Mouse (Mus musculus) intestine, embryonic 16.5 days (tissue): ENCODE results near the gene Nudcd3. TPM values are rescaled to one million over a fixed set of nuclear protein-coding genes. Genes with fewer than 3 reads are reported as not detected.

ENCODE experiments used
- ATAC-seq: fragments of 200-750 bp; cut with Nextera tagmentation; 2 replicates; pipeline ENCODE4 v1.8.0; 2017; ENCODE audit warnings: moderate TSS enrichment, moderate library complexity
- H3K27ac ChIP-seq: fragments of 300-500 bp; sonication (generic); 2 replicates; pipeline ENCODE4 v1.5.1; 2014; ENCODE audit warnings: mild to moderate bottlenecking, low read length
- H3K27me3 ChIP-seq: fragments of 300-500 bp; sonication (generic); replicated peaks from 2 replicates; pipeline ENCODE4 v1.6.1; 2014; ENCODE audit warnings: low read length, control low read depth, mixed read lengths; ENCODE audit not compliant: control insufficient read depth, insufficient read depth
- H3K36me3 ChIP-seq: fragments of 300-500 bp; sonication (generic); 2 replicates; pipeline ENCODE4 v1.6.1; 2014; ENCODE audit warnings: low read length, control low read depth; ENCODE audit not compliant: control insufficient read depth, insufficient read depth
- H3K4me1 ChIP-seq: fragments of 300-500 bp; sonication (generic); 2 replicates; pipeline ENCODE4 v1.6.1; 2014; ENCODE audit warnings: low read length, control low read depth, mixed read lengths; ENCODE audit not compliant: control insufficient read depth, insufficient read depth
- H3K4me2 ChIP-seq: fragments of 300-500 bp; sonication (generic); 2 replicates; pipeline ENCODE4 v1.6.1; 2014; ENCODE audit warnings: low read depth, low read length, control low read depth
- H3K4me3 ChIP-seq: fragments of 300-500 bp; sonication (generic); 2 replicates; pipeline ENCODE4 v1.5.1; 2014; ENCODE audit warnings: mild to moderate bottlenecking, low read length
- H3K9ac ChIP-seq: fragments of 300-500 bp; sonication (generic); 2 replicates; pipeline ENCODE4 v1.6.1; 2014; ENCODE audit warnings: low read depth, low read length
- H3K9me3 ChIP-seq: fragments of 300-500 bp; sonication (generic); 2 replicates; pipeline ENCODE4 v1.6.1; 2016; ENCODE audit warnings: low read length, control low read depth; ENCODE audit not compliant: control insufficient read depth
- WGBS: fragments of 180-500 bp; shearing (Covaris S2); extraction: QIAGEN DNeasy Blood & Tissue Kit; methylation state at CpG from one replicate; pipeline ENCODE4 v1.1.7; 2014; 5-methylcytosine and 5-hydroxymethylcytosine counted together
- polyA plus RNA-seq: library from polyadenylated mRNA; unstranded; fragments of >200 nt; fragmentation: Nextera tagmentation; extraction: Ambion mirVana; gene quantifications from 2 replicates; pipeline ENCODE4 v1.2.1, GENCODE M21; 2015

The Nudcd3 gene
- polyA plus RNA-seq = 28.4 and 33.3 TPM in 2 replicates

DNA sequence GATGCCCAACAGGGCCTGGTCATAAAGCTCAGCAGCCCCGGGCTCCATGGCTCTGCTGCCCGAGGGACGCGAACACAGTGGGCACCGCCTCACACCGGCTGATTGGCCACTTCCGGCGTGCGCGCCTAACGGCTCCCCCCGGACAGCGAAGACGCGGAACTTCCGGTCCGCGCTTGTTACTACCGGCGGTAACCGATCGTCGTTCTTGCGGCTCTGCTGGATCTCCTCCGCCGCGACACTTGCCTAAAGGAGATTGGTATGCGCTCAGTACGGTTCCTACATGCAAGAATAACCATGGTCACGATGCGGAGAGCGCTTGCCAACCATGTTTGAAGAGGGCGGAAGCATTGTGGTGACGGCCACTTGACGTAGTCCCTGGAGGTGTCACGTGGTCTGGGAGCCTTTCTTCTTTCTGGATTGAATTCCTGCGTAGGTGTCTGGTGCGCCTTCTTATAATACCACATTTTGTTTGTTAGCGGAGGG is at the start of gene Nudcd3:
TSS of gene Nudcd3 (minus strand) at position 329 of the 483 bp plus-strand sequence.
- Histone ChIP-seq H3K27ac (peak within 1 kb of the TSS; percentile 95), H3K9ac (peak within 1 kb of the TSS; percentile 89), H3K4me2 (peak within 1 kb of the TSS; percentile 85), H3K9me3 (no peaks in the 10 kb centered on the region), H3K4me3 (peak within 1 kb of the TSS; percentile 79), H3K4me1 (peaks cover 9% of the 10 kb centered on the region), H3K36me3 (no peaks in the 10 kb centered on the region), H3K27me3 (no peaks in the 10 kb centered on the region)
- peak; percentile 98 for ATAC-seq
- WGBS = under 1% methylated on average over 39 of the region's 39 CpGs

DNA sequence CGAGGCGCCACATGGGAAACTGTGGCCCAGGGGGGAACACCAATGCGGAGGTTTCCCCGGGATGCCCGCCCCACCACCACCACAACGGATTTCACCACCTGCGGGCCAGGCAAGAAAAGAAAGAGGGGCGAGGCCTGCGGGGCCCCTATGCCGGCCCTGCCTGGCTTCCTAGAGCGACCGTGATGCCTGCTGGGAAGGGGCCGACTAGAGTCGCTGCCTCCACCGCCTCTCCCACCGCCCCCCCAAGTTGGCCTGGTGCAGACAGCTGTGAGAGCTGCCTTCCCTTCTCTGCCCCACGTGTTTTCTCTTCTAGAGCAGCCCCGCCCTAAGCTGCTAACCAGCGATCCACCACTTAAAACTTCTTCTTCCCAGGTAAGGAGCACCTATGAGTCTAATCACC is 44.5 kb upstream of the Nudcd3 start:
- WGBS = 55% methylated on average over 19 of the region's 19 CpGs
- Histone ChIP-seq H3K27me3 (no peaks in the 10 kb centered on the region), H3K36me3 (no peaks in the 10 kb centered on the region), H3K4me2 (no peak overlapping the region), H3K9ac (no peak overlapping the region), H3K4me3 (no peak overlapping the region), H3K9me3 (no peaks in the 10 kb centered on the region), H3K27ac (no peak overlapping the region), H3K4me1 (no peaks in the 10 kb centered on the region)
- no peak for ATAC-seq

DNA sequence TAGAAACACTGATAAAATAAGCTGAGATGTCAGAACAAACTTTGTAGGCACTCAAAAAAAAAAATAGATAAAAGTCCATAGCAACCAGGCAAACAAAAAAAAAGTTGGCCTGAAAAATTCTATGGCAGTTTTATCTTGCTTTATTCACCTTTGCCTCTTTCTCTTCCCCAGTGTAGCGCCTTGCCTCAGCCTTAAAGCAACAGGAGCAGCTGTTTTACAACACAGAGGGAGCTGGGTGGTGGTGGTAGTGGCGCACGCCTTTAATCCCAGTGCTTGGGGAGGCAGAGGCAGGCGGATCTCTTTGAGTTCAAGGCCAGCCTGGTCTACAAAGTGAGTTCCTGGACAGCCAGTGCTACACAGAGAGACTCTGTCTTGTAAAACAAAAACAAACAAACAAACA is 32.8 kb upstream of the Nudcd3 start:
- Histone ChIP-seq H3K36me3 (no peaks in the 10 kb centered on the region), H3K4me1 (no peaks in the 10 kb centered on the region; the same call in 1 of the 2 replicates), H3K4me3 (no peak overlapping the region), H3K9ac (no peak overlapping the region), H3K27me3 (no peaks in the 10 kb centered on the region), H3K9me3 (peaks cover 5% of the 10 kb centered on the region; the same call in 1 of the 2 replicates), H3K4me2 (no peak overlapping the region), H3K27ac (no peak overlapping the region)
- WGBS = 79% methylated on average over 4 of the region's 4 CpGs
- 0 out of 2 replicates have a peak, but pooled peaks have one; percentile 32 for ATAC-seq

DNA sequence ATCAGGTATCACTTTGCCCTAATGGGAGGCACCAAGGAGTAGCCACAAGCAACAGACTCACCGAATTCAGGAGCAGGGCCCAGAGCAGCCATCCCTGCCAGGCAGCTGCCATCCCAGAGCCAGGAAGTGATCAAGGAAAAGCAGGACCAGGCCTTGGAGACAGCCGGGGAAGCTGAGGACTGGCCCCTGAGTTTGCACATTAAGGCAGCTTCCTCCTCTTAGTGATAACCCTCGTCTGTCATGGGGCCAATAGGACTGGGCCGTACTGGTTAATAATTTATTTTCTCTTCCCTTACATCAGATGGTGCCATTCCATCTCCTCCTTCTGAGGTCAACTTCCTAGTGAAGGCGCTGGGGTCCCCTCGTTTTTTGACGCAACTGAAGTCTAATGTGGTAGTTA is 29.8 kb upstream of the Nudcd3 start, which contains the start of gene Npc1l1:
TSS of gene Npc1l1 (minus strand) at position 132 of the 400 bp plus-strand sequence.
- Histone ChIP-seq H3K9me3 (peaks cover 2% of the 10 kb centered on the region; the same call in 1 of the 2 replicates), H3K4me1 (no peaks in the 10 kb centered on the region; the same call in 1 of the 2 replicates), H3K36me3 (no peaks in the 10 kb centered on the region), H3K9ac (peak within 1 kb of the TSS; percentile 12), H3K4me3 (peak within 1 kb of the TSS; percentile 36), H3K27ac (peak within 1 kb of the TSS; percentile 62; the same call in 1 of the 2 replicates), H3K27me3 (no peaks in the 10 kb centered on the region; the same call in 1 of the 2 replicates), H3K4me2 (peak within 1 kb of the TSS; percentile 39)
- ATAC-seq = peak; percentile 83
- WGBS = 60% methylated on average over 7 of the region's 7 CpGs

DNA sequence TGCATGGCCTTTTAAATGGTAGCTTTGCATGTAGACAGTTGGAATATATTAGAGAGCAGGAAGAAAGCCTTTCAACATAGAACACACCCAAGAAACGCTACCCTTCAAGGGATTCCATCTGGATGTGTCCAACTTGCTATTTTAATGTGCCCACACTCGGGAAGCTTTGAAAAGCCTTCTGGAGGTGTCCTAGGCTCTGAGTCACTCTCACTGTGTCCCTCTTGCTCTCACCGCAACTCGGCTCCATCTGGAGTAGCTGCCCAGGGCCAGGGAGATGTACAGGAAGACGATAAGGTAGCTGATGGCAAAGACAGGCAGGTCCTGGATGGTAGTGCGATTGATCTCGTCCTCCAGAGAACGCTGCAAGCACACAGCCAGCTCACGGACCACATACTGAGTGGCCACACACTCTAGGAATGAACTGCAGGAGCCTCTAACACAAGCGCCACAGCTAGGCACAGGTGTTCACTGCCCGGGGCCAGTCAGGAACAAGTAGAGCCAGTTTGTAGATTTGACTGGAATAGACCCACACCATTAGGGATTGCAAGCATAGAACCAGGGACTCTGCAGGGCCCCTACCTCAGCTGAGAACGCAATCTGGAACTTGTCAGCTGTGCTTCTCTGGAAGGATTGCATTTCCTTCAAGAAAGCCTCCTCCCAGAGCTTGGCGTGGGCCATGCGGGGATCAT is 24.5 kb upstream of the Nudcd3 start:
- no peak overlapping the region for H3K4me2 ChIP-seq
- H3K27me3 ChIP-seq = no peaks in the 10 kb centered on the region; the same call in 1 of the 2 replicates
- no peaks in the 10 kb centered on the region for H3K4me1 ChIP-seq
- ATAC-seq = no peak
- H3K27ac ChIP-seq = no peak overlapping the region
- 76% methylated on average over 14 of the region's 14 CpGs for WGBS
- no peaks in the 10 kb centered on the region for H3K36me3 ChIP-seq
- no peak overlapping the region for H3K4me3 ChIP-seq
- H3K9me3 ChIP-seq = no peaks in the 10 kb centered on the region
- H3K9ac ChIP-seq = no peak overlapping the region

DNA sequence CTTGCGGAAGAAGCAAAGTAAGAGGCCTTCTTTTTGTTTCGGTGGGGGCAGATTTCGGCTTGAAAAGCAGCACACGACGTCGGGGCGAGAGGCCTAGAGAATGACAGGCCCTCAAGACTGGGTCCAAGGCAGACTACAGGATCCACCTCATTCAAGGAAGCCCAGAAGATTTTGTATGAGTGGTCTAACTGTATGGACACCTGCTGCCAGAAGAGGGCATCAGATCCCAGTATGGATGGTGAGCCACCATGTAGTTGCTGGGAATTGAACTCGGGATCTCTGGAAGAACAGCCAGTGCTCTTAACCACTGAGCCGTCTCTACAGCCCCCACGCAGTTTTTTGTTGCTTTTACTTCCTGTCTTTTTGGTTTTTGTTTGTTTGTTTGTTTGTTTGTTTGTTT is 22.0 kb upstream of the Nudcd3 start:
- H3K4me2 ChIP-seq = no peak overlapping the region
- ATAC-seq = no peak
- H3K4me1 ChIP-seq = no peaks in the 10 kb centered on the region
- 94% methylated on average over 10 of the region's 10 CpGs for WGBS
- no peak overlapping the region for H3K9ac ChIP-seq
- no peaks in the 10 kb centered on the region for H3K36me3 ChIP-seq
- H3K27ac ChIP-seq = no peak overlapping the region
- H3K9me3 ChIP-seq = no peaks in the 10 kb centered on the region
- no peaks in the 10 kb centered on the region; the same call in 1 of the 2 replicates for H3K27me3 ChIP-seq
- no peak overlapping the region for H3K4me3 ChIP-seq

DNA sequence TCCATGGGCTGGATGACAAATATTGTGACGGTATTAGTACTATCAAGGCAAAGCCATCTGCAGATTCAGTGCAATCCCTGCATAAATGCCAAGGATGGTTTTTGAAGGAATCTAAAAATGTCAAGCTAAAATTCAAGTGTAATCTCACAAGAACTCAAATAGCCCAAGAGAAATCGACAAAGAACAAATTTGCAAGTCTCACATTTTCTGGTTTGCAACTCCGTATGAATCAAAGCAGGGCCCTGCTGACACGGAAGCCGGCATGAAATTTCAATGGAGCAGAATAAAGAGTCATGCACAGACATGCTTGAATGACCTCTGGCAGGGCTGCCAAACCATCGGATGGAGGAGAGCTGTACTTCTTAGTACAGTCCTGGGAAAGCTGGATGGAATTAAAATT is 19.8 kb upstream of the Nudcd3 start:
- H3K4me1 ChIP-seq = no peaks in the 10 kb centered on the region
- no peaks in the 10 kb centered on the region for H3K36me3 ChIP-seq
- H3K4me3 ChIP-seq = no peak overlapping the region
- no peaks in the 10 kb centered on the region for H3K27me3 ChIP-seq
- H3K9me3 ChIP-seq = no peaks in the 10 kb centered on the region
- no peak overlapping the region for H3K9ac ChIP-seq
- 89% methylated on average over 6 of the region's 6 CpGs for WGBS
- H3K27ac ChIP-seq = no peak overlapping the region
- no peak for ATAC-seq
- H3K4me2 ChIP-seq = no peak overlapping the region

DNA sequence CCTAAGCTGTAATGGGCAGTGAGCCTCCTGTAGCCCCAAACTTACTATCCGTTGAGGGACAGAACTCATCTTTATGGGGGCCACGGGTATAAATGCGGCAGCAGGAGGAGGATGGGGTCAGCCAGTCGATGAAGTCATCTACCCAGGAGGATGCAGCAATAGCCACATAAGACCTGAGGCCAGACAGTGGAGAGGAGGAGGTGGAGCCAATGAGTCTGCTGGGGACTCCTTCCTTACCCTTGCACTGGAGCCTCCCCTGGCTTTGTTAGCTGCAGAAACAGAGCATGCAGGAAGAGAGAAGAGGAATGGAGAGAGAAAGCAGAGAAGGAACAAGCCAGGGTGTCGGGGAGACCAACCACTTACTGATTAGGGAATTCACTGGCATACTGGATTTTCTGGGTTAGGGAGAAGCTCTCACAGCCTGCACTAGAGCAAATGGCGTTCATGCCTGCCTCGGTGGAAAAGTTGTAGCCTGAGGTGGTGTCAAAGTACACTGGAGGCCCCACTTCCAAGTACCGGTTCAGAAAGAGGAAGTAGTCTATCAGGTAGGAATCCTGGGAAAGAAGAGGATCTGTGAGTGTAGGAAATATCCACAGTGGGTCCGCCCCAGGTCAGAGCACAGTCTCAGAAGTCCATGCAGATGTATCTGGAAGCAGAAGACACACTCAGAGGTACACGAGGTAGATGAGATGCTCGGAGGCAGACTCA is 18.1 kb upstream of the Nudcd3 start:
- H3K4me3 ChIP-seq = no peak overlapping the region
- H3K27me3 ChIP-seq = no peaks in the 10 kb centered on the region
- H3K36me3 ChIP-seq = no peaks in the 10 kb centered on the region
- H3K9me3 ChIP-seq = no peaks in the 10 kb centered on the region
- peak; percentile 76 for ATAC-seq
- H3K27ac ChIP-seq = peak overlapping the region; percentile 14
- H3K4me2 ChIP-seq = peak overlapping the region; percentile 25; the same call in 1 of the 2 replicates
- H3K9ac ChIP-seq = no peak overlapping the region; the same call in 1 of the 2 replicates
- 75% methylated on average over 11 of the region's 11 CpGs for WGBS
- no peaks in the 10 kb centered on the region for H3K4me1 ChIP-seq

DNA sequence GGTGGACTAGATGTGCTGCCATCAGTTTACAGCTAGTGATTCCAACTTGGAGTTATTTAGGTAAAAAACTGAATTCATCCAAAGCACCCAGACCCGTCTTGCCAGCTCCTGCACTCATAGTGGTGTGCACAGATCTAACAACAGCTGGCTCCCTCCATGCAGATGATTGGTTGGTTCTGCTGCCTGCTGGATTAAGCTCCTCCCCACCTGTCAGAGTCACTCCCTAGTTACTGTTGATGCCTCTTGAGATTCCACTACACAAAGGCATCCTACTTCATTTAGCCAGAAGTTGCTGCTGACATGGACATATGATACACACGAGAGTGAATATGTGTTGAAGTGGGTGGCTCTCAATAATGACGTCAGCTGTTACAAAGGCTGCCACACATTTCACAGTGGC is 16.6 kb upstream of the Nudcd3 start:
- Histone ChIP-seq H3K9ac (no peak overlapping the region), H3K9me3 (no peaks in the 10 kb centered on the region), H3K27me3 (no peaks in the 10 kb centered on the region), H3K4me2 (no peak overlapping the region), H3K27ac (no peak overlapping the region), H3K4me1 (no peaks in the 10 kb centered on the region), H3K4me3 (no peak overlapping the region), H3K36me3 (no peaks in the 10 kb centered on the region)
- WGBS = 55% methylated on average over 3 of the region's 3 CpGs
- peak; percentile 30; the same call in 1 of the 2 replicates for ATAC-seq
